Mouse (Mus musculus): ENCODE measurements around the gene Ppara. TPM values are rescaled to one million over a fixed set of nuclear protein-coding genes. Genes with fewer than 3 reads are reported as not detected.

The Ppara gene
- total and polyA plus RNA-seq, 3 experiments: 0.27 to 0.78 TPM; not detected in 1

DNA sequence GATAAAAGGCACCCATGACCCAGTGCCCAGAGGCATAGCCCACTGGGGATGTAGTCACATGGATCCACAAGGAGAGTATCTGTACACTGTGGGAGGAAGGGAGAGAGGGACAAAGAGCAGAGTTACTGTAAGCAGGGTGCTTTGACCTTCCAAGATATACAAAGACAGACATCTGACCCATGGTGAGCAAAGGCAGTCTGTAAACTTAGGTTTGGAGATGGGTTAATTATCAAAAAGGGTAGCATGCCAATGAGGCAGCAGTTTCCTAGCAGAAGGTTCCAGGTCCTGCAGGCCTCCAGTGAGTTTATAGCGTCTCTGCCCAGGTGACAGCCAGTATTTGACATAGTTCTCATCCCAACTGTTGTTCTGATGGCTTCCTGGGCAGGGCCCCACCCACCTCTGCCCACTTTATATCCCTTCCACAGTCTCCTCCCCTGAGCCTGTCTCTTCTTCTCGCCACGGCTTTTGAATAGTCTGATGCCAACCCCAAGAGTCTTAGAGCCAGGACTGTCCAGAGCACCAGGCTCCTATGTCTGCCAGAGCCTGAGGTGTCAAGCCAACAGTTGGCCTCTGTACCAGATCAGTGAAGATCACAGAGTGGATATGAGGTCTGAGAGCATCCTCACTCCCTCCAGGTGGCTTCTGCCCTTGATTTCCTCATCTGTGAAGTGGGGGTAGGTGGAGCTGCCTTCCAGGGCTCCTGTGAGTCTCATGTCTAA is 2.7 kb upstream of the Ppara start:
- Histone ChIP-seq H3K4me3 (ENCODE audit: control insufficient read depth in 1 of 2, insufficient read depth in 1 of 2, low read depth in 2 of 2, low read length in 2 of 2) (no peak overlapping the region), H3K9me3 (replicated peaks; ENCODE audit: insufficient read depth, low read length) (no peaks in the 10 kb centered on the region), H3K79me2 (ENCODE audit: control insufficient read depth, insufficient read depth, low read length, poor library complexity) (no peaks in the 10 kb centered on the region), H3K9ac (ENCODE audit: control insufficient read depth, low read depth, low read length, poor library complexity, severe bottlenecking) (no peak overlapping the region), H3K36me3 (ENCODE audit: control insufficient read depth in 1 of 2, insufficient read depth in 2 of 2, low read length in 2 of 2) (no peaks in the 10 kb centered on the region), H3K4me1 (ENCODE audit: control insufficient read depth in 1 of 2, insufficient read depth in 2 of 2, low read length in 2 of 2) (peaks cover 0 to 2% of the 10 kb centered on the region in 2 experiments; a peak in 1 of 4 replicates), H3K27me3 (ENCODE audit: control insufficient read depth in 1 of 2, insufficient read depth in 2 of 2, low read length in 2 of 2) (peaks cover 0 to 1% of the 10 kb centered on the region in 2 experiments; a peak in 2 of 4 replicates), H3K27ac (ENCODE audit: control insufficient read depth, low read depth, low read length) (no peak overlapping the region)
- no peak for DNase-seq (ENCODE audit: low read depth, low spot score)
- TF ChIP-seq E2F4 (IDR thresholded peaks at IDR 0.05; ENCODE audit: borderline replicate concordance, low read depth, low read length) (no peak), RAD21 (IDR thresholded peaks at IDR 0.05; ENCODE audit: low read depth, low read length) (no peak), CHD1 (IDR thresholded peaks at IDR 0.05; ENCODE audit: low read depth, low read length) (no peak), GATA1 (IDR thresholded peaks at IDR 0.05; ENCODE audit: low read depth, low read length) (no peak), TBP (IDR thresholded peaks at IDR 0.05; ENCODE audit: low read depth, low read length) (no peak), MEF2A (IDR thresholded peaks at IDR 0.05; ENCODE audit: extremely low read depth, insufficient replicate concordance, low read depth, low read length, poor library complexity, severe bottlenecking) (no peak), EP300 (IDR thresholded peaks at IDR 0.05; ENCODE audit: low read depth in 1 of 2, low read length in 2 of 2) (no peak), SIN3A (IDR thresholded peaks at IDR 0.05; ENCODE audit: low read length) (no peak), ZKSCAN1 (IDR thresholded peaks at IDR 0.05; ENCODE audit: low read depth, low read length) (no peak), MXI1 (IDR thresholded peaks at IDR 0.05; ENCODE audit: low read depth, low read length) (no peak), MAFK (IDR thresholded peaks at IDR 0.05; ENCODE audit: borderline replicate concordance, low read depth, low read length) (no peak)

GRCm38 (mm10) chr15:85732604-85732968 is 2.2 kb upstream of the Ppara start:
- H3K4me1 ChIP-seq (ENCODE audit: control insufficient read depth in 1 of 2, insufficient read depth in 2 of 2, low read length in 2 of 2): peaks cover 0 to 2% of the 10 kb centered on the region in 2 experiments; a peak in 1 of 4 replicates
- H3K9me3 ChIP-seq (replicated peaks; ENCODE audit: insufficient read depth, low read length): no peaks in the 10 kb centered on the region
- no peaks in the 10 kb centered on the region for H3K36me3 ChIP-seq (ENCODE audit: control insufficient read depth in 1 of 2, insufficient read depth in 2 of 2, low read length in 2 of 2)
- no peak overlapping the region for H3K4me3 ChIP-seq (ENCODE audit: control insufficient read depth in 1 of 2, insufficient read depth in 1 of 2, low read depth in 2 of 2, low read length in 2 of 2)
- H3K79me2 ChIP-seq (ENCODE audit: control insufficient read depth, insufficient read depth, low read length, poor library complexity): no peaks in the 10 kb centered on the region
- no peak overlapping the region for H3K9ac ChIP-seq (ENCODE audit: control insufficient read depth, low read depth, low read length, poor library complexity, severe bottlenecking)
- no peak for DNase-seq (ENCODE audit: low read depth, low spot score)
- peaks cover 0 to 1% of the 10 kb centered on the region in 2 experiments; a peak in 2 of 4 replicates for H3K27me3 ChIP-seq (ENCODE audit: control insufficient read depth in 1 of 2, insufficient read depth in 2 of 2, low read length in 2 of 2)
- no peak for TF ChIP-seq TCF12 (IDR thresholded peaks at IDR 0.05; ENCODE audit: low read depth, low read length)
- no peak overlapping the region for H3K27ac ChIP-seq (ENCODE audit: control insufficient read depth, low read depth, low read length)

DNA sequence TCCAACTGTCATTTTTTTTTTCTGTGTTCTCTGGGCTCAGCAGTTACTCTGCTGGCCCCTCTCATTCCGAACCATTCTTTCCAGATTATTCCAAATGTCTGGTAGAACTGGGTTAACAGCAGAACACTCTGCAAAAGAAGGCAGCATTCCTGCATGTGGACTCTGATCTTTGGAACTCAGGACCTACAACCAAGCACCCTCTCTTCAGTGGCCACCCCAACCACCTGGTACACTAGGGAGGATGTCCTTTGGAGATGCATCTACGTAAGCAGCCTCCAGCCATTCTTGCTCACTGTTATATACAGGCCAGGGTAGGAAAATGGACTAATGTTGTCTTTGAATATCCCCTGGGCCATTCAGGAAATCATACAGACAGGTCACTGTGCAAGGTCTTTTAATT is 1.1 kb upstream of the Ppara start:
- peaks cover 0 to 1% of the 10 kb centered on the region in 2 experiments; a peak in 2 of 4 replicates for H3K27me3 ChIP-seq (ENCODE audit: control insufficient read depth in 1 of 2, insufficient read depth in 2 of 2, low read length in 2 of 2)
- no peak for TF ChIP-seq USF1 (IDR thresholded peaks at IDR 0.05; ENCODE audit: low read depth, low read length)
- TF ChIP-seq MAX (IDR thresholded peaks at IDR 0.05; ENCODE audit: low read length): no peak
- TF ChIP-seq TCF12 (IDR thresholded peaks at IDR 0.05; ENCODE audit: low read depth, low read length): no peak
- no peak for TF ChIP-seq E2F4 (IDR thresholded peaks at IDR 0.05; ENCODE audit: borderline replicate concordance, low read depth, low read length)
- no peak for TF ChIP-seq EP300 (IDR thresholded peaks at IDR 0.05; ENCODE audit: low read depth in 1 of 2, low read length in 2 of 2)
- TF ChIP-seq ZNF384 (IDR thresholded peaks at IDR 0.05; ENCODE audit: low read depth, low read length): no peak
- TF ChIP-seq MXI1 (IDR thresholded peaks at IDR 0.05; ENCODE audit: low read depth, low read length): no peak
- TF ChIP-seq TAL1 (IDR thresholded peaks at IDR 0.05; ENCODE audit: low read length): no peak
- no peak for TF ChIP-seq GATA1 (IDR thresholded peaks at IDR 0.05; ENCODE audit: low read depth, low read length)
- no peak for TF ChIP-seq BHLHE40 (IDR thresholded peaks at IDR 0.05; ENCODE audit: borderline replicate concordance, low read depth, low read length)
- no peak for TF ChIP-seq USF2 (IDR thresholded peaks at IDR 0.05; ENCODE audit: borderline replicate concordance in 1 of 2, insufficient read depth in 1 of 2, low read depth in 1 of 2, low read length in 2 of 2)
- no peak for TF ChIP-seq NELFE (IDR thresholded peaks at IDR 0.05; ENCODE audit: low read depth, low read length)
- TF ChIP-seq ZMIZ1 (IDR thresholded peaks at IDR 0.05; ENCODE audit: low read depth, low read length): no peak

More for the DNA sequence above, 1.1 kb upstream of the Ppara start:
- H3K9ac ChIP-seq (ENCODE audit: control insufficient read depth, low read depth, low read length, poor library complexity, severe bottlenecking): no peak overlapping the region
- peaks cover 0 to 2% of the 10 kb centered on the region in 2 experiments; a peak in 1 of 4 replicates for H3K4me1 ChIP-seq (ENCODE audit: control insufficient read depth in 1 of 2, insufficient read depth in 2 of 2, low read length in 2 of 2)
- no peaks in the 10 kb centered on the region for H3K9me3 ChIP-seq (replicated peaks; ENCODE audit: insufficient read depth, low read length)
- no peak overlapping the region for H3K27ac ChIP-seq (ENCODE audit: control insufficient read depth, low read depth, low read length)
- H3K4me3 ChIP-seq (ENCODE audit: control insufficient read depth in 1 of 2, insufficient read depth in 1 of 2, low read depth in 2 of 2, low read length in 2 of 2): no peak overlapping the region
- H3K36me3 ChIP-seq (ENCODE audit: control insufficient read depth in 1 of 2, insufficient read depth in 2 of 2, low read length in 2 of 2): no peaks in the 10 kb centered on the region
- no peaks in the 10 kb centered on the region for H3K79me2 ChIP-seq (ENCODE audit: control insufficient read depth, insufficient read depth, low read length, poor library complexity)
- no peak for DNase-seq (ENCODE audit: low read depth, low spot score)

Data from MEL (cell line).